Mouse (Mus musculus): Measurements from ENCODE around the gene Safb. TPM values are rescaled to one million over a fixed set of nuclear protein-coding genes. Genes with fewer than 3 reads are reported as not detected.

The Safb gene
- polyA plus RNA-seq, 1 experiment from 2014 or later = 183 TPM

DNA sequence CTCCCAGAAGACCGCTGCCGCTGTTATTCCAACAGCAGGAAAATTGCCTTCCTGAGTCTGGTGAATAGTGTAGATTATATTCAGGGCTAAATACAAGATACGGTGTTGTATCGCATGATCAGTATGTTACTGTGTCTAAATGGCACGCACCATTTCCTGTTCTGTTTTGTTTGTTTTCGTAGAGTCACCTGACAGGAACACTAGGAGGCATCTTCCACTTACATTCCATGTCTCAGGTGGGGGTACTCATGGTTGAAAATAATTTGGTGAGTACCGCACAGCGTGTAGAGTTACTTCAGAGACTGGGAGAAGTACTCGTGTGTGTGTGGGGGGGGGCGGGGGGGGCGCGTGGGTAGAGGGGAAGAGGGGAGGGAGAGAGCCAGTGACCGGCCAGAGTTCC, 62.9 kb downstream of the Safb start:
- no peak for DNase-seq (ENCODE audit: low spot score)
- Histone ChIP-seq H3K4me3 (no peak overlapping the region), H3K36me3 (no peaks in the 10 kb centered on the region), H3K27me3 (ENCODE audit: low read depth, poor library complexity, severe bottlenecking) (no peaks in the 10 kb centered on the region), H3K27ac (no peak overlapping the region), H3K9me3 (replicated peaks) (no peaks in the 10 kb centered on the region), H3K4me1 (no peaks in the 10 kb centered on the region)
- 74% methylated on average over 12 of the region's 13 CpGs for WGBS

DNA sequence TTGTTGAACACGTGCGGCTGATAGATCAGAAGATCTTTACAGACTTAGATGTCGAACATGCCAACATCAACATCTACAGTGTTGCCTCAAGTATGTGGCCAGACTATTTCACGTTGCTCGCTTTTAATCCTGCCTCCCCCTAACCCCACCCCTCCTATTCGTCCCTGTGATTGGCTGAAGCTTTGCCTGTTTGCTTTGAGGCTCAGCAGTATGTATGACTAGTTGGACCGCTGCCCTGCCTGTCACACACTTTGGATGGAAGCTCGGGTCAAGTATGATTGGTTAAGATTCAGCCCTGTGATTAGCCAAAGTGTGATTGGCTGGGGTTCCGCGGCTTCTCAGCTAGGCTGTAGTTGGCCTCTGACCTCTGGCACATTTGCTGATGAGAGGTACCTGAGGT, 67.2 kb downstream of the Safb start:
- no peaks in the 10 kb centered on the region for H3K9me3 ChIP-seq (replicated peaks)
- H3K27ac ChIP-seq = no peak overlapping the region
- H3K4me1 ChIP-seq = no peaks in the 10 kb centered on the region
- no peak for DNase-seq (ENCODE audit: low spot score)
- 37% methylated on average over 10 of the region's 10 CpGs for WGBS
- H3K27me3 ChIP-seq (ENCODE audit: low read depth, poor library complexity, severe bottlenecking) = no peaks in the 10 kb centered on the region
- no peak overlapping the region for H3K4me3 ChIP-seq
- no peaks in the 10 kb centered on the region for H3K36me3 ChIP-seq

DNA sequence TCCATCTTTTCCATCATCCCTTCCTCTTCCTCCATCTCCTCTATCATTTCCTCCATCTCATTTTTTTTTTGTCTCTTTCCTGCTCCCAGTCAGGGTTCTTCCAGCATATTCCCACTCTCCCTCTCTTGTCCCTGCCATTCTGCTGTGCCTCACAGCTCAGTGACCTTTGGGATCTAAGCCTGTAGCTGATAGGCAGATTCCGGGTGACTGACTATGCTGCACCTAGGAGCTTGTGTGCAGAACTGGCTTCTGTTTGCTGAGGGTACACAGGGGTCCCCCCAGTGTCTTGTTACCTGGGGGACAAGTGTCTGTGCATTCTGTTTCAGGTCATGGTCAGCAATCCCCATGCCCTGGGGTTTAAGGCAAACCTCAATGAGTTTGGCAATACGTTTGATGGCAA, 70.1 kb downstream of the Safb start:
- H3K4me3 ChIP-seq = no peak overlapping the region
- WGBS = 87% methylated on average over 2 of the region's 2 CpGs
- H3K9me3 ChIP-seq (replicated peaks) = no peaks in the 10 kb centered on the region
- no peak for DNase-seq (ENCODE audit: low spot score)
- H3K4me1 ChIP-seq = no peaks in the 10 kb centered on the region
- no peaks in the 10 kb centered on the region for H3K27me3 ChIP-seq (ENCODE audit: low read depth, poor library complexity, severe bottlenecking)
- no peaks in the 10 kb centered on the region for H3K36me3 ChIP-seq
- H3K27ac ChIP-seq = no peak overlapping the region

DNA sequence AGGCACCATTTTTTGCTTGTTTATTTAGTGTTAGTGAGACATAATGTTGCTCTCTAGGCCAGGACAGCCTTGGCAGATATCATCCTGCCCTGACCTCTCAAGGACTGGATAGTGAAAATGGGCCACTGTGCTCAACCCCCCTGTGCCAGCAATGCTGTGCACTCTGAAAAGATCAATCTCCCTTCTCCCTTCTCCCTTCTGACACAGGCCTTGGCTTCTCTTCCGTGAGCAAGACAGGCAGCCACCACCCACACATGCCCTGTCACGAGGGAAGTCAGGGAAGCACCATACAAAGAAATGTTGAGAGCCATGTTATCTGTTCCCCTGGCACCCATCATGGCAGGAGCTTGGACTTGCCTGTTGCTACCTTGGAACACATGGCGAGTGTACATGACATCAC, 70.7 kb downstream of the Safb start:
- no peak for DNase-seq (ENCODE audit: low spot score)
- Histone ChIP-seq H3K4me3 (no peak overlapping the region), H3K9me3 (replicated peaks) (no peaks in the 10 kb centered on the region), H3K36me3 (no peaks in the 10 kb centered on the region), H3K27ac (no peak overlapping the region), H3K4me1 (0 out of 2 replicates have a peak, but pooled peaks cover 3% of the 10 kb centered on the region), H3K27me3 (ENCODE audit: low read depth, poor library complexity, severe bottlenecking) (no peaks in the 10 kb centered on the region)
- WGBS = 86% methylated on average over 3 of the region's 3 CpGs

Other genes starting within 250 kb of the Safb start
- gene Ptprs, start 108.3 kb upstream of the Safb start, polyA plus RNA-seq (2016; fragmentation: Nextera tagmentation; extraction: Ambion mirVana) = 69.5 and 83.2 TPM in 2 replicates
- not detected in 2 replicates for gene Znrf4, start 72.4 kb upstream of the Safb start, polyA plus RNA-seq (2016; fragmentation: Nextera tagmentation; extraction: Ambion mirVana)
- 0.58 and 1.3 TPM in 2 replicates for gene Gm20219, start 30.4 kb upstream of the Safb start, polyA plus RNA-seq (2016; fragmentation: Nextera tagmentation; extraction: Ambion mirVana)
- 91.7 and 110 TPM in 2 replicates for gene Safb2, start 240 bp upstream of the Safb start, polyA plus RNA-seq (2016; fragmentation: Nextera tagmentation; extraction: Ambion mirVana)
- gene 2410015M20Rik, start 24.9 kb downstream of the Safb start, polyA plus RNA-seq (2016; fragmentation: Nextera tagmentation; extraction: Ambion mirVana) = 205 and 206 TPM in 2 replicates
- gene Rpl36, start 28.6 kb downstream of the Safb start, polyA plus RNA-seq (2016; fragmentation: Nextera tagmentation; extraction: Ambion mirVana) = 1,560 and 1,788 TPM in 2 replicates
- gene Lonp1, start 42.1 kb downstream of the Safb start, polyA plus RNA-seq (2016; fragmentation: Nextera tagmentation; extraction: Ambion mirVana) = 67.7 and 73.2 TPM in 2 replicates
- gene Catsperd, start 43.3 kb downstream of the Safb start, polyA plus RNA-seq (2016; fragmentation: Nextera tagmentation; extraction: Ambion mirVana) = 0.54 and 1.0 TPM in 2 replicates
- 148 TPM in 2 replicates for gene Ranbp3, start 88.5 kb downstream of the Safb start, polyA plus RNA-seq (2016; fragmentation: Nextera tagmentation; extraction: Ambion mirVana)
- gene Ndufa11, start 132.9 kb downstream of the Safb start, polyA plus RNA-seq (2016; fragmentation: Nextera tagmentation; extraction: Ambion mirVana) = 425 and 437 TPM in 2 replicates
- gene Vmac, start 133.2 kb downstream of the Safb start, polyA plus RNA-seq (2016; fragmentation: Nextera tagmentation; extraction: Ambion mirVana) = 12.8 and 15.5 TPM in 2 replicates
- gene Nrtn, start 172.7 kb downstream of the Safb start, polyA plus RNA-seq (2016; fragmentation: Nextera tagmentation; extraction: Ambion mirVana) = 10.8 and 12.7 TPM in 2 replicates
- gene Dus3l, start 179.9 kb downstream of the Safb start, polyA plus RNA-seq (2016; fragmentation: Nextera tagmentation; extraction: Ambion mirVana) = 46.0 and 50.3 TPM in 2 replicates
- 1.5 and 2.2 TPM in 2 replicates for gene Prr22, start 185.4 kb downstream of the Safb start, polyA plus RNA-seq (2016; fragmentation: Nextera tagmentation; extraction: Ambion mirVana)
- 3.2 and 4.5 TPM in 2 replicates for gene Rfx2, start 246.2 kb downstream of the Safb start, polyA plus RNA-seq (2016; fragmentation: Nextera tagmentation; extraction: Ambion mirVana)

Data from limb, embryonic 10.5 days (tissue).